Mouse (Mus musculus): ENCODE results near the gene Rnf180.

The Rnf180 gene

GRCm38 (mm10) chr13:105121617-105122016, 173.0 kb downstream of the Rnf180 start:
- DNase-seq, result no peak

GRCm38 (mm10) chr13:105111599-105111998, 183.0 kb downstream of the Rnf180 start:
- no peak for DNase-seq

DNA sequence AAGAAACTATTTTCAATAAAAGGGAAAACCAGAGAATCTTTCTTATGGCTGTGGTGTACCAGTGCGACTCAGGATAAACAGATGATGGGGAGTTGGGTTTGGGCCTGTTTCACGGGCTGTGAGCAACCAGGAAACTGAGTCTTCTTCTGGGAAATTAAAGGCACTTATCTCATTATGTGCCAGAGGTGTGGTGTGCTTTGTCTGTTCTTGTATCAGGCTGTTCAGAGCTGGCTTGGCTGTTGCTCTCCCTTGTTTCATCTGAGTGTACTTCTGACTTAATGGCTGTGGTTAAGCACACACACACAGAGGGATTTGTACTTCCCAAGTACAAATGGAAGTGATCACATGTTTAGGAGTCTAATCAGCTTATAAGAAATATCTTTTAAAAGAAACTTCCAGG, 190.2 kb downstream of the Rnf180 start:
- no peak for DNase-seq

DNA sequence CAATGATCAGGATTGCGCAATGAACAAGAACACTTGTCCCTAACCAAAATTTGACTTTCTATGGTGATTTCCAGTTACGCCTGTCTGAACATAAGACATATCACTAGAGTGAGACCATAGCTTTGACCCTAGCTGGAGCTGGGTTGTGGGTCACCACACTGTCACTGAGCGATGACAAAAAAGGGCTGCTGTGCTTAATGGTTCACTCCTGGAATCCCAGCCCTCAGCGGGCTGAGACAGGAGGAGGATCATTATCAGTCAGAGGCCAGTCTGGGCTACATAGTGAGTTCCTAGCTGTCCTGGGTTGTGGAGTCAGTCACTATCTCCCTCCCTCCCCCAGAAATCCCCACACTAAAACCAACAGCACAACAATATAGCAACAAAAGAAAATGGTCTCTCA, 193.9 kb downstream of the Rnf180 start:
- no peak for DNase-seq

- DNase-seq, result no peak
Observed at GRCm38 (mm10) chr13:105096316-105096715, 198.3 kb downstream of the Rnf180 start.

- DNase-seq, result no peak
Observed at GRCm38 (mm10) chr13:105089276-105089675, 205.3 kb downstream of the Rnf180 start.

GRCm38 (mm10) chr13:105081862-105082261, 212.8 kb downstream of the Rnf180 start, which contains the start of gene 4933425L06Rik:
Gene 4933425L06Rik, plus strand, starts transcription at chr13:105082122.
- DNase-seq, result no peak

All from cerebellum, adult 11-12 months (tissue).